Mouse (Mus musculus) CH12.LX (cell line): Measurements from ENCODE around the gene Mob3b. TPM values are rescaled to one million over a fixed set of nuclear protein-coding genes. Genes with fewer than 3 reads are reported as not detected.

ENCODE experiments used
- DNase-seq: peaks from one replicate; pipeline ENCODE4 v3.0.0-alpha.2; 2013; ENCODE audit errors: extremely low read depth
- H3K27ac ChIP-seq: 2 replicates; pipeline ENCODE4 v1.5.1; 2012; ENCODE audit warnings: low read depth, mild to moderate bottlenecking, control low read depth, moderate library complexity; ENCODE audit not compliant: insufficient read depth
- H3K27me3 ChIP-seq: replicated peaks from 2 replicates; pipeline ENCODE3; 2012; ENCODE audit warnings: inconsistent platforms
- H3K36me3 ChIP-seq, 2 experiments: replicated peaks in 1 of 2; 2 replicates each; pipeline versions ENCODE3 to v1.6.1; 2012; ENCODE audit warnings: inconsistent platforms in 1 of 2, low read length in 1 of 2, mild to moderate bottlenecking in 1 of 2, mixed read lengths in 1 of 2, moderate library complexity in 1 of 2; ENCODE audit not compliant: control insufficient read depth in 1 of 2, insufficient read depth in 1 of 2
- H3K4me1 ChIP-seq, 2 experiments: 2 replicates each; pipeline ENCODE4 v1.6.1; 2012; ENCODE audit warnings: inconsistent platforms in 1 of 2, moderate library complexity in 1 of 2; ENCODE audit not compliant: insufficient read depth in 2 of 2, control insufficient read depth in 1 of 2
- H3K4me2 ChIP-seq: 2 replicates; pipeline ENCODE4 v1.6.1; 2012; ENCODE audit warnings: low read depth, mild to moderate bottlenecking, control low read depth; ENCODE audit not compliant: poor library complexity, insufficient read depth, severe bottlenecking
- H3K4me3 ChIP-seq, 3 experiments: fragments of 150-350 bp in 1 of 3; sonication (generic) in 1 of 3; replicated peaks in 1 of 3; 2 replicates each; pipeline versions ENCODE3 to v1.5.1; 2011 to 2012; ENCODE audit warnings: low read depth in 2 of 3, low read length in 2 of 3, mild to moderate bottlenecking in 2 of 3, moderate library complexity in 2 of 3, control low read depth in 1 of 3, improper control_type of control experiment in 1 of 3, inconsistent platforms in 1 of 3, mixed read lengths in 1 of 3; ENCODE audit not compliant: poor library complexity in 1 of 3
- H3K79me2 ChIP-seq: replicated peaks from 2 replicates; pipeline ENCODE4 v1.6.1; 2012; ENCODE audit warnings: mild to moderate bottlenecking, moderate library complexity; ENCODE audit not compliant: control insufficient read depth, poor library complexity, insufficient read depth, severe bottlenecking; ENCODE audit errors: extremely low read depth
- H3K9ac ChIP-seq: 2 replicates; pipeline ENCODE4 v1.6.1; 2012; ENCODE audit warnings: low read depth, mild to moderate bottlenecking, control low read depth, moderate library complexity; ENCODE audit not compliant: insufficient read depth
- H3K9me3 ChIP-seq: replicated peaks from 2 replicates; pipeline ENCODE3; 2012; ENCODE audit warnings: low read length, inconsistent platforms, mixed read lengths
- BHLHE40 ChIP-seq: IDR thresholded peaks from 2 replicates; pipeline ENCODE4 v1.6.1; 2011; ENCODE audit warnings: mild to moderate bottlenecking, low read depth, low read length, improper control_type of control experiment
- CHD1 ChIP-seq: IDR thresholded peaks from 2 replicates; pipeline ENCODE4 v1.6.1; 2012; ENCODE audit warnings: low read depth, low read length, improper control_type of control experiment, inconsistent platforms
- CHD2 ChIP-seq: IDR thresholded peaks from 2 replicates; pipeline ENCODE4 v1.6.1; 2011; ENCODE audit warnings: low read length, improper control_type of control experiment
- CTCF ChIP-seq, 2 experiments: IDR thresholded peaks in 1 of 2; conservative IDR thresholded peaks in 1 of 2; 2 replicates each; pipeline ENCODE4 v1.5.1; 2011 to 2012; ENCODE audit warnings: low read depth in 2 of 2, low read length in 2 of 2, improper control_type of control experiment in 1 of 2, inconsistent platforms in 1 of 2, mild to moderate bottlenecking in 1 of 2, moderate library complexity in 1 of 2
- E2F4 ChIP-seq: IDR thresholded peaks from 2 replicates; pipeline ENCODE4 v1.6.1; 2011; ENCODE audit warnings: low read depth, low read length, improper control_type of control experiment; ENCODE audit not compliant: insufficient replicate concordance
- EP300 ChIP-seq: IDR thresholded peaks from 2 replicates; pipeline ENCODE4 v1.6.1; 2011; ENCODE audit warnings: low read length, improper control_type of control experiment
- ETS1 ChIP-seq: conservative IDR thresholded peaks from 2 replicates; pipeline ENCODE4 v1.6.1; 2012; ENCODE audit warnings: low read depth, mild to moderate bottlenecking, inconsistent platforms, low read length, improper control_type of control experiment, moderate library complexity
- GABPA ChIP-seq: IDR thresholded peaks from 2 replicates; pipeline ENCODE4 v1.6.1; 2012; ENCODE audit warnings: low read depth, low read length, improper control_type of control experiment, inconsistent platforms; ENCODE audit not compliant: insufficient replicate concordance
- HCFC1 ChIP-seq: IDR thresholded peaks from 2 replicates; pipeline ENCODE4 v1.6.1; 2012; ENCODE audit warnings: low read depth, mild to moderate bottlenecking, inconsistent platforms, low read length, improper control_type of control experiment
- IRF4 ChIP-seq: IDR thresholded peaks from 2 replicates; pipeline ENCODE4 v1.6.1; 2014; ENCODE audit warnings: low read depth, mild to moderate bottlenecking, inconsistent platforms, low read length, improper control_type of control experiment
- KAT2A ChIP-seq: IDR thresholded peaks from 2 replicates; pipeline ENCODE4 v1.6.1; 2012; ENCODE audit warnings: low read length, improper control_type of control experiment, inconsistent platforms; ENCODE audit not compliant: insufficient replicate concordance
- MAFK ChIP-seq: IDR thresholded peaks from 2 replicates; pipeline ENCODE4 v1.6.1; 2011; ENCODE audit warnings: low read length, improper control_type of control experiment; ENCODE audit not compliant: insufficient replicate concordance
- MAX ChIP-seq: IDR thresholded peaks from 2 replicates; pipeline ENCODE4 v1.6.1; 2011; ENCODE audit warnings: low read length, improper control_type of control experiment
- MEF2A ChIP-seq: IDR thresholded peaks from 2 replicates; pipeline ENCODE4 v1.6.1; 2014; ENCODE audit warnings: low read depth, mild to moderate bottlenecking, inconsistent platforms, low read length, improper control_type of control experiment, borderline replicate concordance
- MXI1 ChIP-seq: IDR thresholded peaks from 2 replicates; pipeline ENCODE4 v1.6.1; 2011; ENCODE audit warnings: mild to moderate bottlenecking, low read depth, low read length, improper control_type of control experiment
- MYC ChIP-seq: IDR thresholded peaks from 2 replicates; pipeline ENCODE4 v1.6.1; 2011; ENCODE audit warnings: low read depth, mild to moderate bottlenecking, improper control_type of control experiment, low read length
- POLR2A ChIP-seq: IDR thresholded peaks from 2 replicates; pipeline ENCODE4 v1.6.1; 2011; ENCODE audit warnings: low read depth, mild to moderate bottlenecking, improper control_type of control experiment, low read length
- RCOR1 ChIP-seq: conservative IDR thresholded peaks from 2 replicates; pipeline ENCODE4 v1.6.1; 2012; ENCODE audit warnings: low read depth, mild to moderate bottlenecking, inconsistent platforms, low read length, improper control_type of control experiment
- SMC3 ChIP-seq: IDR thresholded peaks from 2 replicates; pipeline ENCODE4 v1.6.1; 2011; ENCODE audit warnings: low read depth, low read length, improper control_type of control experiment
- TBP ChIP-seq: conservative IDR thresholded peaks from 2 replicates; pipeline ENCODE4 v1.6.1; 2011; ENCODE audit warnings: low read depth, low read length, improper control_type of control experiment
- TCF12 ChIP-seq: IDR thresholded peaks from 2 replicates; pipeline ENCODE4 v1.6.1; 2014; ENCODE audit warnings: low read depth, mild to moderate bottlenecking, inconsistent platforms, low read length, improper control_type of control experiment
- UBTF ChIP-seq: IDR thresholded peaks from 2 replicates; pipeline ENCODE4 v1.6.1; 2012; ENCODE audit warnings: low read depth, mild to moderate bottlenecking, inconsistent platforms, low read length, improper control_type of control experiment, moderate library complexity
- ZC3H11A ChIP-seq: IDR thresholded peaks from 2 replicates; pipeline ENCODE4 v1.6.1; 2012; ENCODE audit warnings: low read depth, mild to moderate bottlenecking, inconsistent platforms, low read length, improper control_type of control experiment
- ZKSCAN1 ChIP-seq: IDR thresholded peaks from 2 replicates; pipeline ENCODE4 v1.6.1; 2012; ENCODE audit warnings: low read depth, inconsistent platforms, low read length, improper control_type of control experiment, borderline replicate concordance
- ZMIZ1 ChIP-seq: IDR thresholded peaks from 2 replicates; pipeline ENCODE4 v1.6.1; 2012; ENCODE audit warnings: low read depth, mild to moderate bottlenecking, inconsistent platforms, low read length, improper control_type of control experiment
- dilution Hi-C: fragments of 300-500 bp; cut with MboI; formaldehyde crosslinking; loops from 2 replicates; pipeline ENCODE4 v1.14.3; 2020; ENCODE audit warnings: low sequenced_read_pairs; ENCODE audit not compliant: extremely low pct_unique_long_range_greater_than_20kb, extremely low pct_ligation_motif_present
- in situ Hi-C: fragments of 300-500 bp; cut with MboI; formaldehyde crosslinking; loops from 3 replicates; pipeline ENCODE4 v1.14.3; 2019; ENCODE audit warnings: low sequenced_read_pairs, low pct_ligation_motif_present, low pct_unique_long_range_greater_than_20kb, mixed read lengths
- polyA plus RNA-seq: library from polyadenylated mRNA; unstranded; fragments of >175 nt; gene quantifications from 2 replicates; pipeline ENCODE4 v1.2.1, GENCODE M21; 2012; ENCODE audit warnings: low read depth; ENCODE audit not compliant: insufficient read length
- total RNA-seq, 2 experiments: library from RNA; depleted of rRNA; stranded (reverse); fragments of 300-350 nt in 1 of 2; fragments of >200 nt in 1 of 2; gene quantifications; 2 replicates each; pipeline ENCODE4 v1.2.3; 2012 to 2014

Gene Mob3b
- total and polyA plus RNA-seq, 3 experiments: 3.5 to 11.7 (median 11.0) TPM

- dilution Hi-C loops (no loop called here), in situ Hi-C loops (no loop called here)
- DNase-seq: no peak
- Histone ChIP-seq H3K4me3 (no peak overlapping the region), H3K27ac (no peak overlapping the region), H3K9me3 (no peaks in the 10 kb centered on the region), H3K4me1 (peaks cover 29 to 74% of the 10 kb centered on the region in 2 experiments), H3K9ac (no peak overlapping the region), H3K36me3 (peaks cover 0 to 9% of the 10 kb centered on the region in 2 experiments), H3K79me2 (peaks cover 5% of the 10 kb centered on the region), H3K4me2 (no peak overlapping the region), H3K27me3 (no peaks in the 10 kb centered on the region)
- TF ChIP-seq E2F4 (no peak), HCFC1 (no peak), RCOR1 (no peak), ZC3H11A (no peak), ZMIZ1 (no peak), MEF2A (no peak), IRF4 (no peak), KAT2A (no peak), CTCF (conservative IDR thresholded peaks at IDR 0.05 in 1 of 2, IDR thresholded peaks at IDR 0.05 in 1 of 2; ENCODE audit: low read depth in 2 of 2, low read length in 2 of 2) (no peak), BHLHE40 (no peak), CHD2 (no peak), CHD1 (no peak), MAX (no peak), TCF12 (no peak), POLR2A (no peak)
These were observed 20.3 kb downstream of the Mob3b start for GRCm38 (mm10) chr4:35136996-35137395.

DNA sequence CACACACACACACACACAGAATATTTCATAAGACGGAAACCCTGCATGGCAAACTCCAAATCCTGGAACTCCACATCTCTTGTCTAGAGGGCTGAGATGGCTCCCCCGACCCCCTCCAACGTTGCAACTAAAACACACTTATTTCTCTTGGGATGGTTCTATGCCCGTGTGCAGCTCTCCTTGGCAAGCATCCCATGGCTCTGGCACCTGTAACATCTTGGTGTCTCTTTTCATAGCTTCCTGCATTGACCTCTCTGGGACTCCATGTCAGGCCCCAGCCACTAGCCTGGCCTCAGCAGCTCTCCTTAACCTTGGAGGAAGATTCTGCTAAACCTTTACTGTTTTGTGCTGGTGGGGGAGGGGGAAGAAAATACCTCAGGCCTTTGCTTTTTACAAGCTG lies 21.5 kb downstream of the Mob3b start:
- H3K9me3 ChIP-seq: no peaks in the 10 kb centered on the region
- no peaks in the 10 kb centered on the region for H3K27me3 ChIP-seq
- no peak for TF ChIP-seq ZMIZ1
- TF ChIP-seq ETS1: no peak
- TF ChIP-seq UBTF: no peak
- TF ChIP-seq E2F4: no peak
- no peak for TF ChIP-seq GABPA
- no peak for TF ChIP-seq MAFK
- TF ChIP-seq HCFC1: no peak
- TF ChIP-seq BHLHE40: no peak
- no peak for TF ChIP-seq MYC
- no peak for TF ChIP-seq SMC3
- no peak for TF ChIP-seq ZC3H11A
- TF ChIP-seq TBP: no peak
- no peak for TF ChIP-seq MAX
- no peak for TF ChIP-seq ZKSCAN1
- TF ChIP-seq CHD2: no peak
- no peak for TF ChIP-seq MXI1
- no peak for TF ChIP-seq EP300
- TF ChIP-seq TCF12: no peak
- TF ChIP-seq, all 38 proteins: peak for 0
- Histone ChIP-seq H3K36me3 (peaks cover 0 to 9% of the 10 kb centered on the region in 2 experiments), H3K4me1 (peaks cover 32 to 79% of the 10 kb centered on the region in 2 experiments), H3K4me3 (no peak overlapping the region), H3K79me2 (peaks cover 5% of the 10 kb centered on the region), H3K27ac (no peak overlapping the region), H3K4me2 (no peak overlapping the region), H3K9ac (no peak overlapping the region)
- DNase-seq: no peak
- dilution Hi-C loops: no loop called here
- in situ Hi-C loops: no loop called here
